Mouse (Mus musculus): ENCODE results near the gene Mrap.

Mrap gene

DNA sequence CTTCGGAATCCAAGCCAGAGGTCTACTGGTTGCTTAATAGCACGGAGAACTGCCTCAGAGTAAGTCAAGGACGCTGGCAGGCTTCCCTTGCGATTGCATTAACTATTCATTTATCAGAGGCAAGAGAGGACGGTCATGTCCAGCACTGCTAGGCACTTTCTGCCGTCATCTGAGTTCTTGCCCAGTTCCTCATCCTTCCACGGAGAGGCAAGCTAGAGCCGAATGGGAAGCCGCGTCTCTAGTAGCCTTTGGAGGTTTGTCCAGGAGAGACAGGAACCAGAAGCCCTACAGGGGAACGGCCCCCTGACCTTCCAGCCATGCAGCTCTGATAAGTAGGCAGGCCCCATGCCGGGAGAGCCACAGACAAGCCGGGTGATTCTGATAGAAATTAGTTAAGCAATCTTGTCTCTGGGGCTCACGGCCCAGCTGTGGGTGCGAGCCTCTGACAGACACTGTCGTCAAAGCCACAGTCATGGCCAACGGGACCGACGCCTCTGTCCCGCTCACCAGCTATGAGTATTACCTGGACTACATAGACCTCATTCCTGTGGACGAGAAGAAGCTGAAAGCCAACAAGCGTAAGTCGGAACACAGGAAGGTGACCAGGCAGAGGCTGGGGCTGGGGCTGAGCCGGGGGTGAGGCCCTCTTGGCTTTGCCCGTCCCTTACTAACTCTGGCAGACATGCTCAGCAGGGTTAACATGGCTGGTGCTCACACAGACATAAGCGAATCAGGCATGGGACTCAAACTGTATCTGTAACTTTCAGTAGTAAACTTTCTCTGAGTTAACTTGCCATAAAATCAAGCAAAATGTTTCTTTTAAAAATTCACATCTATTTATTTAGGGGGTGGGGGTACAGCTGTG lies at the start of gene Mrap:
Gene Mrap, plus strand, starts transcription at position 116 of the 865 bp plus-strand sequence.
- DNase-seq (ENCODE audit: low spot score): no peak

GRCm38 (mm10) chr16:90692704-90693385 lies 45.2 kb upstream of the Mrap start:
- DNase-seq (ENCODE audit: low spot score): no peak

- DNase-seq (ENCODE audit: low spot score): no peak
Measured at GRCm38 (mm10) chr16:90693625-90694024, 44.4 kb upstream of the Mrap start.

DNA sequence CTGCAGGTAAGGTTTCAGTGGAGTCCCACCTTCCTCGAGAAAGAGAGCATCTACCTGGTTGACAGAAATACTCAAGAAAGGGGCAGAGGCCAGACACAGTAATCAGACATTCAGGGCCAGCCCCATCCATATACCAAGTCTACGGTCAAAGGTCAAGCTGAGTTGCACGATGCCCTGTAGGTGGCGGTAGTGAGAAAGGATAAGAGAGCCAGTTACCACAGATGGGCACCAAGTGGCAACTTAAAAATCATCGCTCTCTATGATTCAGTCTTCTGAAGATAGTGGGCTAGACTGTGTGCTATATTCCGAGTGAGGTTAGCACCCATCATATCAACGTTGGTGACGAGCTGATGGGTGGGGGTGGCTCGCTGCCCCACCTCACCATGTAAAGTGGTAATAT lies 43.3 kb upstream of the Mrap start:
- DNase-seq (ENCODE audit: low spot score): no peak

- DNase-seq (ENCODE audit: low spot score): no peak
Measured at GRCm38 (mm10) chr16:90695121-90695520, 42.9 kb upstream of the Mrap start.

DNA sequence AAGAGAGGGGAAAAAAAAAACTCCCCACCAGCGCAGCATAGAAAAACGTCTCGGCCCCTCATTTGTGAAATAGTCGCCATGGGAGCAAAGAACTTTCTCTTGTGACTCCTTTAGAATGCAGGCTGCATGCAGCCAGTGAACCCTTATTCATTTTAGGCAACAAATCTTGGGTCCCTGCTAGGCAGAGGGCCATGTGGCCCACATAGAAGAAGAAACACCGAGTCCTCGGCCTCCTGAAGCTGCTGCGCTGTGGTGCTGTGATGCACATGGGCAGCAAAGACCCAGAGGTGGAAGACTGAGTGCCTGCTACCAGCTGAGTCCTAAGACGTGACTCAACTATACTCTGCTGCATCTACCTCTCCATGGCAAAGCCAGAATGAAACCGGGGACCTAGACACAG lies 41.7 kb upstream of the Mrap start:
- DNase-seq (ENCODE audit: low spot score): no peak

DNA sequence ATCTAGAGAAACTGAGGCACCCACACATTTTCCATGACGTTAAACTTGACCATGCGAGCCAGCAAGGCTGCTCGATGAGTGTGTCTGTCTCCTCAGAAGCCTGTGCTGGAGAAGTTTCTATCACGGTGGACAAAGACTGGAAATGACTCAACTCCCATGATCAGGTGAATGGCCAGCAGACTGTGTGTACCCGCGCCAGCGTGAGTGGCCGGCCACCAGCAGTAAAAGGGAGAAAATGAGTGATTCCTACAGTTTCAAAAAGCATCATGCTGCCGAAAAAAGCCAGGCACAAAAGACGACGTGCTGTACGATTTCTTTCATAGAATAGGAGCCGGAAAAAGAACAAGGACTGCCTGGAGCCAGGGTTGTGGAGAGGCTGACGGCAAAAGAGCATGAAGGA lies 38.6 kb upstream of the Mrap start:
- no peak for DNase-seq (ENCODE audit: low spot score)

DNA sequence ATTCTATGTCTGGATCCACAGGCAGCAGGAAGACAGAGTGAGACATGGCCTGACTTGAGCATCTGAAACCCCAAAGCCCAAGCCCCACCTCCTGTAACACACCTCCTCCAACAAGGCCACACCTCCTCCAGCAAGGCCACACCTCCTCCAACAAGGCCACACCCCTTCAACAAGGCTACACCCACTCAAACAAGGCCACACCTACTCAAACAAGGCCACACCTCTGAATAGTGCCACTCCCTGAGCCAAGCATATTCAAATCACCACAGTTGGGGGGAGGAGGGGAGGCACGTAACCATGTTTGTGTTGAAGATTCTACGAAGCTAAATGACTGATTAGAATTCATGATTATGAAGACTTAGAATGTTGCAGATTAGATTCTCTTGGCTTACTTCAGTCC lies 36.5 kb upstream of the Mrap start:
- DNase-seq (ENCODE audit: low spot score): no peak

DNA sequence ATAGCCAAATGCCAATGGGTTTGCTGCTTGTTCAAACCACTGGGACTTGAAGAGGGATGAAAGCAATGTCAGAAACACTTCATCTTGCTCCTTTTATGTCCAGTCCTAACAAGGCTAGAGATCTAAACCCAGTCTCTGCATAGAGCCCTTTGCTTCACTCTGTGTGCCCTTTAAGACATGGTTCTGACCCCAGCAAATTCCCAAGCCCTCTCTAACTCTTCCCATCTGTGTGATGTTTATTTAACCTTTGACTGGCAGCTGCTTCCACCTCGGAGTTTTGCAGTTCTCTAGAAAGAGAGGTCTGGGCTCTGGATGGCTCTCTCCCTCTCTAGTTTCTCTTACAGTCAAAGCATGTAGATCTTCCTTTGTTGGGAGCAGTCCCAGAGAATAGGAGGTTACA lies 34.4 kb upstream of the Mrap start:
- DNase-seq (ENCODE audit: low spot score): no peak

DNA sequence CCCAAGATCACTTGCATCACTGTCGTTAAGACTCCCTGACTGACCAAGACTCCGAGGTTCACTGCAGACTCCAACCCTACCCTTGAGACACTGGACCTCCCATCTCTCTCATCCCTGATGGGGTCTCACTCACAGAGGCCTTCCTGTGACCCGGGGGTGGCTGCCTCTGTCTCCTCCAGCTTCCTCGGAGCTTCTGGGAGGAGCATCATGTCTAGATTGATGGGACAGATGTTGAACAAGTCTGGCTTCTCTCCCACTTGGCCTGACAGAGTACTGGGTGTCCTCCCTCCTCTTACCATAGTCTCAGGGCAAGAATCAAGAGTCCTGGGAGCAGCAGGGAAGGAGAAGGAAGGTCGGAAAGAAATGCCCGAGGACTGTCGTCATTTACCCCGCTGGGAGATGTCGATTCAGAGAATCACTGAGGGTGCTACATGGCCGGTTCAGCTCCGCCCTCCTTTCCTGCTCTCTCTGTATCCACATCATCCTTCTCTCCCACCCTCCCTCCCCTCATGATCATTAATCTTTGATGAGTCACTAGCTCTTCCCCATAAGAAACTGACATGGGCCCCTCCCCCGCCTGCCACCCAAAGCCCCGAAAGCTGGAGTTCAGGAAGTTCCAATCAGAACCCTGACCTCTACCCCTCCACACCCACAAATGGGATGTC lies 33.7 kb upstream of the Mrap start:
- no peak for DNase-seq (ENCODE audit: low spot score)

- no peak for DNase-seq (ENCODE audit: low spot score)
Measured at GRCm38 (mm10) chr16:90706279-90706678, 31.7 kb upstream of the Mrap start.

DNA sequence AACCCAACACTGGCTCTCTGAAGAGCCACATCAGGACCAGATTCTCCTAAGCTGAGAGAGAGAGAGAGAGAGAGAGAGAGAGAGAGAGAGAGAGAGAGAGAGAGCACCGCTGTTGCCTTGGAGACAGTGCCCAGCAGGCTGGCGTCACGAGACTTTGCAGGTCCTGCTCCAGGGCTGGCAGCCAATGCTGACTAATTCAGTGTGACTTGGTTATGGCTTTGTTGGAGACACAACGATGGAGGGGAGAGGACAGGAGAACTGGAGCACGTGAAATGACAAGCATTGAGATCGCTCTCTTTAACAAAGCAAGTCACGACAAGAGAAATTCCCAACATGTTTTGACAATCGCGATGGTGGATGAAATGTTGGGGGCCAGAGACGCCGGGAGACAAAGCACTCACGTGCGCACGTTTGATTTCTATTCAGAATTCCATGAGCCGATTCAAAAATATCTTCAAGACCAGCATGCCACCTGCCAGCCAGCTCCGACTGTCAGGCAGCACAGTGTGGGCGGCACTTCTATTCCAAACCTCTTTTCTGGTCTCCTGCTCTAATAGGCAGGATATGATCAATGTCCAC lies 28.2 kb upstream of the Mrap start:
- peak; percentile 28 for DNase-seq (ENCODE audit: low spot score)

DNA sequence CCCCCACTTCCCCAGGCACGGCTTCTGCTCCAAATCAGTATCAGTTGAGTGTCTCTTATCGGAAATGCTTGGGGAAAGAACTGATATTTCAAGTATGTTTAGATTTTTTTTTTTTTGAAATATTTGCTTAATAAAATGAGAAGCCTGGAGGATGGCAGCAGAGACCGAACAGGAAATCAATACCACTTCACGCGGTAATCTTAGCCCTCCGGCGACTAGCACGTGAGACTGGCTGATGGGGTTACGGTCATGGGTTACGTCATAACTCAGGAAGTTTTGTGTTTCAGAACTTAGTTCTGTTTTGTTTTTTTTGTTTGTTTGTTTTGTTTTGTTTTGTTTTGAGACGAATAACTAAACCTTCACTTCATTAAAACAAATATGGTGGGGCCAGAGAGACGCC lies 27.7 kb upstream of the Mrap start:
- DNase-seq (ENCODE audit: low spot score): no peak

DNA sequence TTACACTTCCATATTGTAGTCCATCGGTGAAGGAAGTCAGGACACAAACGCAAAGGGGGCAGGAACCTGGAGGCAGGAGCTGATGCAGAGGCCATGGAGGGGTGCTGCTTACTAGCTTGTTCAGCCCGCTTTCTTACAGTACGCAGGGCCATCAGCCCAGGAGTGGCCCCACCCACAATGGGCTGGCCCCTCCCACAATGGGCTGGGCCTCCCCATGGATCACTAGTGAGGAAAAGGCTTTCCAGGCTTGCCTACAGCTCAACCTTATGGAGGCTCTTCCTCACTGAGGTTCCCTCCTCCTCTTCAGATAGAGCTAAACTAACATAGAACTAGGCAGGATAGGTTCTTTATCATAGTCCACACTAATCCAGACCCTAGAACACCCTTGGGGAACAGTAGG lies 14.0 kb upstream of the Mrap start:
- no peak for DNase-seq (ENCODE audit: low spot score)

DNA sequence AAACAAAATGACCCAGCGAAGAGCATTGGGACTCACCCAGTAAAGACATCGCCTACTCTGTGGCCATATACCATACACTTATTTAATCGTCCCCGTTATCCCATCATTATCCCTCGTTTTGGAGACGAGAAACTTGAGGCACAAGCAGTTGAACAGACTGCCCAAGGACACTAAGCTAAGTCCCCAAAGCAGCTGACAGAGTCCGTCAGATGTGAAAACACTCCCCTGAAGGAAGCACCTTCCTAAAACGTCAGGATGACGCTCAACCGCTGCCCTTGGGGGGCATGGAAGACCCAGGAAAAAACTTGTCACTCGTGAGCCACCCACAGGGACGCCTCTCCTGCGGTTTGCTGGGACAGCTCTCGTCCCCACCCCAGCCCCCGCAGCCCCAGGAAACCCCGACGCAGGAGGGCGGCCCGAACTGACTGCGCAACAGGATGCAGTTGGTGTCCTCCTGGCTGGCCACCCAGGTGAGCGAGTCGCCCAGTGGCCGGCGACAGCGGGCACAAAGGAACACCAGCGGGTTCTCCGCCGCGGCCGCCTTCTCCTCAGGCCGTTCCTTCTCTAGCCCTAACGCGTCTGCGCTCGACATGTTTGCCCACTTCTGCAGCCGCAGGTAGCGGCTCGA lies 11.3 kb upstream of the Mrap start:
- DNase-seq (ENCODE audit: low spot score): no peak

DNA sequence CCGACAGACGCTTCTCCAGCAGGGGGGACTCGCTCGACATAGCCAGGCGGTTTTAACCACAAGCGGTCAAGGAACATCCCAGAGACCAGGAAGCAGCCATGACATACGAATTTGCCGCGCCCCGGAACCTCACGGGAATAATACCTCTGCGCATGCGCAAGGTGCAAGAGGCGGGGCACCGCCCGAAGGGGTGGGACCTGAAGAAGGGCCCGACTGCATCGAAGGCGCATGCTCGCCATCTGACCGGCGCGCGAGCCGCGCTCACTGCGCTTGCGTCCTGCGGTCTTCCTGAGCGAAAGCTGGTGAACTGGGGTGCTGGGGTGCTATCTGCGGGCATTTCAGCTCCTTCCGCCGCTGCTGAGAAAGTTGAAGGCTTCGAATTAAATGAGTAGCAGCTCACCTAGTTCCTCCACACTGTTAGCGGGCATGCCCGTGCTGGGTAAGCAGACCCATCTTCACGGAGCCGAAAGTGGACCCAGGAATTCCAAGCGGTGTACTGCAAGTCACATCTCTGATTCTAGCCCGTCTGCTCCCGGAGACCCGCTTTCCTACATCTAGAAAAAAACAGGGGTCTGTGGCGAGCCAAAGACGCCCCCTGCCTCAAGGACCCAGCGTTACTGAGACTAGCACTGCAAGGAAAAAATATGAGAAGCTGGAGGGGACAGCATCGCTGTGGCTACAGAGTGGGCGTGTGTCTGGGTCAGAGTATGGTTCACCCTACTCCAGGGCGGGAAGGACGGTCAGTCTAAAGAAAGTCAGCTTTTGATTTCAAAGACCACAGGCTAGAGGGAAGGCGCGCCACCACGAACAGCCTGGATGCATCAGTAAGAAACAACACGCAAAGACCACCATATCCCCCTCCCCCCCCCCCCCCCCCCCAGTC lies 10.5 kb upstream of the Mrap start, which contains the start of gene Mis18a:
Gene Mis18a, minus strand, starts transcription at position 172 of the 883 bp plus-strand sequence.
- peak; percentile 96 for DNase-seq (ENCODE audit: low spot score)

GRCm38 (mm10) chr16:90735611-90736010 lies 2.4 kb upstream of the Mrap start:
- no peak for DNase-seq (ENCODE audit: low spot score)

DNA sequence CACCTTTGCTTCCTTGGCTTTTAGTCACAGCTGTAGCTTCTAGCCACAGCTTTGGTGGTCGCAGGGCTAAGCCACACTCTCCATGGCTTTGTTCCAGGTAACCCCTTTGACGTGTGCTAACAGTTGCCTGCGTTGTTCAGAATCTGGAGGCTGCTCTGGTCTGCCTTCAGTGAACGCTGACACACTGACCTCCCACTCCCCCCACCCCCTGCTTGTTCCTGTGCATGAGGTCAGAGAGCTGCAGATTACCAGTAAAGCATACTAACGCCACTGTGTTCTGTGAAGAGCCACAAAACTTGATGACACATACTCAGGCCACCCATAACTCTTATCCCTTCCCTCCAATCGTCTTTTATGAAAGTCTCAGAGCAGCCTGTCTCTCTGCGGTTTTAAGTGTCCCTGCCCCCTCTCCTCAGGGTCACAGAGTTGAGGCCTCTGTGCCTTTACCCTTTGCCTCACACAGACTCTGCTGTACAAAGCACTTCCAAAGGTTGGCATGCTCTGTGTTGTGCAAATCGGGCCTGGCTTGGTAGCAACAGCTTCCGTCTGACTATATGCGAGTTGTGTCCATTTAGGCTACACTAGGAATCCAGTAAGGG lies 1.2 kb upstream of the Mrap start:
- DNase-seq (ENCODE audit: low spot score): no peak

GRCm38 (mm10) chr16:90747143-90747542 lies 9.1 kb downstream of the Mrap start:
- DNase-seq (ENCODE audit: low spot score): no peak

DNA sequence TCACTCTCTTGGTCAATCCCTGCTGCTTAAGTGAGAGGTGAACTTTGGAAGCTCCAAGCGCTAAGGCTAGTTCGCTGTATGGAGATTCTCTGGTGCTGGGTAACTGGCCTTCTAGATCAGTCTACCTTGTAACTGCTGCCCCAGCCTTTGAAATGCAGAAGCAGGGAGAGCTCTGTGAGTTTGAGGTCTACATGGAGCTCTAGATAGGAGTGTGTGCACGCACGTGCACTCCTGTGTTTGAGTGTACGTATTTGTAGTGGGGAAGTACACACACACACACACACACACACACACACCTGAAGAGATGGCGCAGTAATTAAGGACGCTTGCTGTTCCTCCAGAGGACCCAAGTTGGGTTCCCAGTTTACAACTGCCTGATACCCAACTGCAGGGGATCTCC lies 10.2 kb downstream of the Mrap start:
- no peak for DNase-seq (ENCODE audit: low spot score)

All from urinary bladder, postnatal 25 days (tissue).